Mouse (Mus musculus): ENCODE data around the gene Nkx6-2. TPM values are rescaled to one million over a fixed set of nuclear protein-coding genes. Genes with fewer than 3 reads are reported as not detected.

Nkx6-2 gene
- total and polyA plus RNA-seq, 2 experiments from 2014 or later = 0.19 TPM; not detected in 1

GRCm38 (mm10) chr7:139565998-139566397 lies 16.6 kb downstream of the Nkx6-2 start:
- Histone ChIP-seq H3K27ac (ENCODE audit: low read depth) (no peak overlapping the region), H3K4me3 (ENCODE audit: low read depth, low read length) (no peak overlapping the region), H3K27me3 (ENCODE audit: control insufficient read depth, insufficient read depth, low read length) (no peaks in the 10 kb centered on the region), H3K9ac (replicated peaks; ENCODE audit: low read depth, low read length) (no peak overlapping the region), H3K4me1 (ENCODE audit: control insufficient read depth, insufficient read depth) (no peaks in the 10 kb centered on the region), H3K4me2 (ENCODE audit: low read depth, low read length) (no peak overlapping the region), H3K36me3 (replicated peaks; ENCODE audit: control insufficient read depth, insufficient read depth, low read length) (peaks cover 77% of the 10 kb centered on the region), H3K9me3 (replicated peaks; ENCODE audit: control insufficient read depth, low read length) (no peaks in the 10 kb centered on the region)
- 74% methylated on average over 6 of the region's 6 CpGs for WGBS
- TF ChIP-seq EP300 (IDR thresholded peaks at IDR 0.05; ENCODE audit: low read depth) (no peak), CTCF (IDR thresholded peaks at IDR 0.05; ENCODE audit: low read depth) (no peak)
- DNase-seq (ENCODE audit: low spot score) (no peak), ATAC-seq (ENCODE audit: insufficient read depth, low read depth) (no peak)

- Histone ChIP-seq H3K27me3 (ENCODE audit: control insufficient read depth, insufficient read depth, low read length) (no peaks in the 10 kb centered on the region), H3K4me1 (ENCODE audit: control insufficient read depth, insufficient read depth) (no peaks in the 10 kb centered on the region), H3K4me3 (ENCODE audit: low read depth, low read length) (no peak overlapping the region), H3K9me3 (replicated peaks; ENCODE audit: control insufficient read depth, low read length) (no peaks in the 10 kb centered on the region), H3K36me3 (replicated peaks; ENCODE audit: control insufficient read depth, insufficient read depth, low read length) (peaks cover 83% of the 10 kb centered on the region), H3K4me2 (ENCODE audit: low read depth, low read length) (no peak overlapping the region), H3K9ac (replicated peaks; ENCODE audit: low read depth, low read length) (no peak overlapping the region), H3K27ac (ENCODE audit: low read depth) (no peak overlapping the region)
- 60% methylated on average over 2 of the region's 2 CpGs for WGBS
- DNase-seq (ENCODE audit: low spot score) (no peak), ATAC-seq (ENCODE audit: insufficient read depth, low read depth) (peak; percentile 36; the same call in 1 of the 2 replicates)
- TF ChIP-seq CTCF (IDR thresholded peaks at IDR 0.05; ENCODE audit: low read depth) = no peak
- no peak for TF ChIP-seq EP300 (IDR thresholded peaks at IDR 0.05; ENCODE audit: low read depth)
Observed at GRCm38 (mm10) chr7:139564161-139564560, 18.4 kb downstream of the Nkx6-2 start.

- WGBS = 58% methylated on average over 4 of the region's 4 CpGs
- DNase-seq (ENCODE audit: low spot score) = no peak
- Histone ChIP-seq H3K9me3 (replicated peaks; ENCODE audit: control insufficient read depth, low read length) (no peaks in the 10 kb centered on the region), H3K4me2 (ENCODE audit: low read depth, low read length) (no peak overlapping the region), H3K4me3 (ENCODE audit: low read depth, low read length) (no peak overlapping the region), H3K9ac (replicated peaks; ENCODE audit: low read depth, low read length) (no peak overlapping the region), H3K27me3 (ENCODE audit: control insufficient read depth, insufficient read depth, low read length) (no peaks in the 10 kb centered on the region), H3K27ac (ENCODE audit: low read depth) (no peak overlapping the region), H3K4me1 (ENCODE audit: control insufficient read depth, insufficient read depth) (no peaks in the 10 kb centered on the region), H3K36me3 (replicated peaks; ENCODE audit: control insufficient read depth, insufficient read depth, low read length) (peaks cover 86% of the 10 kb centered on the region)
- ATAC-seq (ENCODE audit: insufficient read depth, low read depth) = 0 out of 2 replicates have a peak, but pooled peaks have one; percentile 6
- TF ChIP-seq CTCF (IDR thresholded peaks at IDR 0.05; ENCODE audit: low read depth) (no peak), EP300 (IDR thresholded peaks at IDR 0.05; ENCODE audit: low read depth) (no peak)
Observed at GRCm38 (mm10) chr7:139563425-139563824, 19.2 kb downstream of the Nkx6-2 start.

- 93% methylated on average over 10 of the region's 10 CpGs for whole genome bisulfite sequencing
- no peaks in the 10 kb centered on the region for H3K4me1 ChIP-seq (ENCODE audit: control insufficient read depth, insufficient read depth)
Observed at GRCm38 (mm10) chr7:139559659-139560058, 22.9 kb downstream of the Nkx6-2 start.

GRCm38 (mm10) chr7:139556746-139557526 lies 25.7 kb downstream of the Nkx6-2 start:
- ATAC-seq (ENCODE audit: insufficient read depth, low read depth) = no peak
- H3K9me3 ChIP-seq (replicated peaks; ENCODE audit: control insufficient read depth, low read length) = no peaks in the 10 kb centered on the region
- 68% methylated on average over 10 of the region's 10 CpGs for WGBS

More at GRCm38 (mm10) chr7:139559659-139560058, 22.9 kb downstream of the Nkx6-2 start:
- DNase-seq (ENCODE audit: low spot score) (no peak), ATAC-seq (ENCODE audit: insufficient read depth, low read depth) (no peak)
- Histone ChIP-seq H3K9ac (replicated peaks; ENCODE audit: low read depth, low read length) (no peak overlapping the region), H3K27ac (ENCODE audit: low read depth) (no peak overlapping the region), H3K36me3 (replicated peaks; ENCODE audit: control insufficient read depth, insufficient read depth, low read length) (peaks cover 53% of the 10 kb centered on the region), H3K27me3 (ENCODE audit: control insufficient read depth, insufficient read depth, low read length) (no peaks in the 10 kb centered on the region), H3K9me3 (replicated peaks; ENCODE audit: control insufficient read depth, low read length) (no peaks in the 10 kb centered on the region), H3K4me3 (ENCODE audit: low read depth, low read length) (no peak overlapping the region), H3K4me2 (ENCODE audit: low read depth, low read length) (no peak overlapping the region)
- no peak for TF ChIP-seq EP300 (IDR thresholded peaks at IDR 0.05; ENCODE audit: low read depth)
- no peak for TF ChIP-seq CTCF (IDR thresholded peaks at IDR 0.05; ENCODE audit: low read depth)

More at GRCm38 (mm10) chr7:139556746-139557526, 25.7 kb downstream of the Nkx6-2 start:
- Histone ChIP-seq H3K27me3 (ENCODE audit: control insufficient read depth, insufficient read depth, low read length) (no peaks in the 10 kb centered on the region), H3K4me2 (ENCODE audit: low read depth, low read length) (no peak overlapping the region), H3K4me3 (ENCODE audit: low read depth, low read length) (no peak overlapping the region), H3K9ac (replicated peaks; ENCODE audit: low read depth, low read length) (no peak overlapping the region), H3K4me1 (ENCODE audit: control insufficient read depth, insufficient read depth) (no peaks in the 10 kb centered on the region), H3K27ac (ENCODE audit: low read depth) (no peak overlapping the region), H3K36me3 (replicated peaks; ENCODE audit: control insufficient read depth, insufficient read depth, low read length) (peaks cover 39% of the 10 kb centered on the region)
- TF ChIP-seq CTCF (IDR thresholded peaks at IDR 0.05; ENCODE audit: low read depth) = no peak
- no peak for DNase-seq (ENCODE audit: low spot score)
